Mouse (Mus musculus) midbrain, embryonic 11.5 days (tissue): ENCODE data around the gene Mb21d2. TPM values are rescaled to one million over a fixed set of nuclear protein-coding genes. Genes with fewer than 3 reads are reported as not detected.

ENCODE experiments used
- ATAC-seq: fragments of 200-750 bp; cut with Nextera tagmentation; 2 replicates; pipeline ENCODE4 v1.8.0; 2017; ENCODE audit warnings: moderate TSS enrichment, moderate library complexity; ENCODE audit not compliant: low FRiP score
- DNase-seq: peaks from one replicate; pipeline ENCODE4 v3.0.0; 2015; ENCODE audit warnings: low spot score; ENCODE audit errors: missing footprints
- H3K27ac ChIP-seq: fragments of 300-500 bp; sonication (generic); 2 replicates; pipeline ENCODE4 v1.5.1; 2014; ENCODE audit warnings: low read depth, low read length
- H3K27me3 ChIP-seq: fragments of 300-500 bp; sonication (generic); 2 replicates; pipeline ENCODE4 v1.6.1; 2014; ENCODE audit warnings: mild to moderate bottlenecking, low read length, moderate library complexity, mixed read lengths; ENCODE audit not compliant: control insufficient read depth, insufficient read depth
- H3K36me3 ChIP-seq: fragments of 300-500 bp; sonication (generic); 2 replicates; pipeline ENCODE4 v1.6.1; 2014; ENCODE audit warnings: mild to moderate bottlenecking, low read length, moderate library complexity, mixed read lengths; ENCODE audit not compliant: control insufficient read depth, insufficient read depth
- H3K4me1 ChIP-seq: fragments of 300-500 bp; sonication (generic); 2 replicates; pipeline ENCODE4 v1.6.1; 2014; ENCODE audit warnings: low read length; ENCODE audit not compliant: control insufficient read depth, insufficient read depth
- H3K4me2 ChIP-seq: fragments of 300-500 bp; sonication (generic); 2 replicates; pipeline ENCODE4 v1.6.1; 2014; ENCODE audit warnings: mild to moderate bottlenecking, moderate library complexity
- H3K4me3 ChIP-seq: fragments of 300-500 bp; sonication (generic); 2 replicates; pipeline ENCODE4 v1.5.1; 2014; ENCODE audit warnings: low read depth, low read length
- H3K9ac ChIP-seq: fragments of 300-500 bp; sonication (generic); 2 replicates; pipeline ENCODE4 v1.6.1; 2014; ENCODE audit warnings: low read length
- H3K9me3 ChIP-seq: fragments of 300-500 bp; sonication (generic); 2 replicates; pipeline ENCODE4 v1.6.1; 2016; ENCODE audit warnings: low read length; ENCODE audit not compliant: control insufficient read depth
- WGBS: fragments of 180-500 bp; shearing (Covaris S2); extraction: QIAGEN DNeasy Blood & Tissue Kit; methylation state at CpG from one replicate; pipeline ENCODE4 v1.1.7; 2014; 5-methylcytosine and 5-hydroxymethylcytosine counted together
- polyA plus RNA-seq: library from polyadenylated mRNA; unstranded; fragments of >200 nt; fragmentation: Nextera tagmentation; extraction: Ambion mirVana; gene quantifications from 2 replicates; pipeline ENCODE4 v1.2.1, GENCODE M21; 2014

Gene Mb21d2
- polyA plus RNA-seq, 1 experiment from 2014 or later, result 9.3 TPM

DNA sequence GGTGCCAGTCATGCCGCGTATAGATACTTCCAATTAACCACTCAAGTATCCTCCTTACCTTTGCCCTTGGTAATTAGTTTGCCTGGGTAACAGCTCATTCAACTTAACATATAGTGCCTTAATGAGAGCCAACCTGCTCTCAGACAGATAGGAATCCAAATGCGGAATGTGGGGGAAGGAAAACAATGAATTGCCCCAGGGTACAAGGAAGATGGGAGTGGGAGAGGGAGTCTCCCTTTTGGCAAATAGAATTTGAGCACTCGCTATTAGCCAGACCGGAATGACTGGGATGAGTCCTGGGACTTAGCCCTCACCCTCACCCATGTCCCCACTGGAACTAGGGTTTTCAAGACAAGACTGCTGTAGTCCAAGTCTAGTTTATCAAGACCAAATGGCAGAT, 953 bp upstream of the Mb21d2 start:
- ATAC-seq, result no peak
- peak overlapping the region; percentile 84 for H3K4me3 ChIP-seq
- H3K4me2 ChIP-seq, result peak overlapping the region; percentile 81
- peaks cover 10% of the 10 kb centered on the region; the same call in 1 of the 2 replicates for H3K27me3 ChIP-seq
- WGBS, result 4% methylated on average over 5 of the region's 5 CpGs
- H3K27ac ChIP-seq, result no peak overlapping the region
- H3K9ac ChIP-seq, result no peak overlapping the region; the same call in 1 of the 2 replicates
- DNase-seq, result no peak
- no peaks in the 10 kb centered on the region for H3K9me3 ChIP-seq
- peaks cover 21% of the 10 kb centered on the region for H3K4me1 ChIP-seq
- no peaks in the 10 kb centered on the region for H3K36me3 ChIP-seq

DNA sequence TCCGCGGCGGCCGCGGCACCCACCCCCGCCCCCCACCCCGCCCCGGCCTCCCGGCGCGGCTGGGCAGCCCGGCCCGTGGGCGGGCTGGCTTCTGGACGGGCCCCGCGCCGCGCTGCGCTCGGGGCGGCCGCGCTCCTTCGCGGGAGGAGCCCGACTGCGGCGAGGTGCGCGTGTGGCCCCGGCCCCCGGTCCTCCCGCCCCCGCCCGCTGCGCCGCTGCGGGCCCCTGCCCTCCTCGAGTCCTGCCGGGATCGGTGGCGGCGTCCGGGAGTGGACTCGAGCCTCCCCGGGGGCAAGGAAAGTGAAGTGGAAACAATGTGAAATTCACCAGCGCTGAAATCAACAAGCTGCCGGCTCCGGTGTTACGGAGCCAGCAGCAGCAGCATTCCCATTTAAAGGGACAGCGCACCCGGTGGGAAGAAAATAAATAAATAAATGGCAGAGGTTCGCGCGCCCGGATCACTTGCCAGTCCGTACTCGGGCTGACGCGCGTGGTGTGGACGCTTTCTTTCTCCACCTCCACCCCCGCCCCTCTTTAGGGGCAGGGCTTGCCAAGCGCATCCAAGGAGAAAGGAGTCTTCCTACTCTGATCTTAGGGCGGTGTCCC, 316 bp upstream of the Mb21d2 start:
- Histone ChIP-seq H3K27ac (peak overlapping the region; percentile 79), H3K9me3 (no peaks in the 10 kb centered on the region), H3K4me3 (peak overlapping the region; percentile 84), H3K36me3 (no peaks in the 10 kb centered on the region), H3K9ac (peak overlapping the region; percentile 91), H3K4me2 (peak overlapping the region; percentile 81), H3K27me3 (peaks cover 10% of the 10 kb centered on the region; the same call in 1 of the 2 replicates), H3K4me1 (peaks cover 21% of the 10 kb centered on the region)
- ATAC-seq (peak; percentile 67), DNase-seq (peak; percentile 94)
- under 1% methylated on average over 42 of the region's 66 CpGs for WGBS

DNA sequence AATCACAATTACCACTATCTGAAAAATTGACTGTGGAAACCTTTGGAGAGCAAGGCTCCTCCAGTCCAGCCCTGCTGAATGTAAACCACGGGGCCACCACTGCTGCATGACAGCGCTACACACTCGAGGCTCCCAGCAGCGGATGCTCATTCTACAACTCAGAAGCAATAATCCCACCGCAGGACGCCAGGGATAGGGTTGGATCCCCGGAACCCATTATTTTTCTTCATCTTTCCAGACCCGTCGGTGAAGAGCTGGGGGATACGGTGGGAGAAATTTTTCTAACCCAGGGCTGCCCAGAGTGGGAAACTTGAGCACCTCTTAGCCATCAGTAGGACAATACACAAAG, 1.0 kb downstream of the Mb21d2 start:
- H3K27ac ChIP-seq, result peak overlapping the region; percentile 79; the same call in 1 of the 2 replicates
- H3K4me3 ChIP-seq, result peak overlapping the region; percentile 84
- peak overlapping the region; percentile 91 for H3K9ac ChIP-seq
- peaks cover 25% of the 10 kb centered on the region for H3K4me1 ChIP-seq
- 0% methylated on average over 10 of the region's 10 CpGs for WGBS
- H3K4me2 ChIP-seq, result peak overlapping the region; percentile 81
- DNase-seq (no peak), ATAC-seq (peak; percentile 49)
- H3K9me3 ChIP-seq, result no peaks in the 10 kb centered on the region
- peaks cover 10% of the 10 kb centered on the region; the same call in 1 of the 2 replicates for H3K27me3 ChIP-seq
- no peaks in the 10 kb centered on the region for H3K36me3 ChIP-seq

DNA sequence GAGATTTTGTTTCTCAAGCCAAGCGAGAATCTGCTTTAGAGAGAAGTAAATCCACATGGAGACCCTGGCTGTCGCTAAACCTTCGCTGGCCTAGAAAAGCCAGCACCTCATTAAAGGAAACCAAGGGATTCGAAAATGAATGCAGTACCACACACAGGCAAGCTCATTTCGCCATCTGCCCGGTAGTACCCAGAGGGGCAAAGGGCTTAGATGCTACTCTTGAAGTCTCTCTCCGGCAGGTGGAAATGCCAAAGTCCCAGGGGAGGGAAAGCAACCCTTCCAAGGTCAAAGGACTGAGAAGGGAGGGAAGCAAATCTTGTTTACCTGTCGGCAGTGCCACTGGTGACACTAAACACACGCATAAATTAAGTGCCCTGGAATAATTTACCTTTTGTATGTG, 2.1 kb downstream of the Mb21d2 start:
- H3K4me3 ChIP-seq, result peak overlapping the region; percentile 84
- no peak overlapping the region for H3K27ac ChIP-seq
- ATAC-seq (peak; percentile 27; the same call in 1 of the 2 replicates), DNase-seq (peak; percentile 89)
- peaks cover 25% of the 10 kb centered on the region for H3K4me1 ChIP-seq
- H3K9ac ChIP-seq, result no peak overlapping the region; the same call in 1 of the 2 replicates
- WGBS, result 19% methylated on average over 9 of the region's 9 CpGs
- no peaks in the 10 kb centered on the region for H3K9me3 ChIP-seq
- no peaks in the 10 kb centered on the region for H3K36me3 ChIP-seq
- H3K27me3 ChIP-seq, result peaks cover 10% of the 10 kb centered on the region; the same call in 1 of the 2 replicates
- peak overlapping the region; percentile 81 for H3K4me2 ChIP-seq

DNA sequence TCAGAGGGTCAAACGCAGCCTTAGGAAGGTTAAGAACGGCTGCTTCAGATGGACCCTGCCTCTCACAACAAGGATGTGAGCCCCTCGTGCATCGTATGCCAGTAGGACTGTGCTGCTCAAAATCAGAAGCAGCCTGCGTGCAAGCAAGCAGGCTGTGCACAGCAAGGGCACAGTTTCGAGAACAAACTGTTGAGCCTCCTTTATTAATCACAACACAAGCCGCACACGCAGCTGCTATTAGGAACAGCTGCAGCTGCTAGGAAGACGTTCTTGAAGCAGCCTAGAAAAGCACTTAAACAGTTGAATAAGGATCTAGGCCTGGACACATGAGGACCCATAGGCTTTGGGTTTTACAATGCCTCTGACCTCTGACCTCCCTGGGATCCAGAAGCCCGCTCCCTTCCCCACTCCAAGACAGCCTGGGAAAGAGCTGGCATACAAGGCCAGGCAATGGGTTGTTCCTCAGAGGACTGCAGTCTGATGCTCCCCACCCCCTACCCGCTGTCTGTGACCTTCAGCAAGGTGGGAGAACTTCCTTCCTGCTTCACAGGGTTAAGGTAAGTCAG, 10.1 kb downstream of the Mb21d2 start:
- ATAC-seq (peak; percentile 36; the same call in 1 of the 2 replicates), DNase-seq (no peak)
- no peaks in the 10 kb centered on the region for H3K36me3 ChIP-seq
- H3K27ac ChIP-seq, result no peak overlapping the region
- no peaks in the 10 kb centered on the region for H3K9me3 ChIP-seq
- no peak overlapping the region for H3K4me2 ChIP-seq
- peaks cover 6% of the 10 kb centered on the region; the same call in 1 of the 2 replicates for H3K4me1 ChIP-seq
- H3K27me3 ChIP-seq, result no peaks in the 10 kb centered on the region
- H3K4me3 ChIP-seq, result no peak overlapping the region
- H3K9ac ChIP-seq, result no peak overlapping the region
- 57% methylated on average over 11 of the region's 11 CpGs for WGBS

DNA sequence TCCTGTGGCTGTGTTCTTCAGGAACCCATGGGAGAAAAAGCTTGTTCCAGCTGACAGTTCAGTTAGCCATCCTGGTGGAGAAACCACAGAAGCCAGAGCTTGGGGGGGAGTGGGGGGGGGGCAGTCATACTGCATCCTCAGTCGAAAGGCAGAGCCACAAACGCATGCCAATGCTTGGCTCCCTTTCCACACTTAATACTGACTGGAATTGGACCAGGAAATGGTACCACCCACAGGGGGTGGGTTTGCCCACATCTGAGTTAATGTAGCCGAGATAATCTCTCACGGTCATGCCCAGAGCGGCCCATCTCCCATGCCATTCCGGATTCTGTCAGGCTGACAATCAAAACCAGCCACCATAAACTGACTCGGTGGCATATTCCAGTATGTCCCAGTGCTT, 14.1 kb downstream of the Mb21d2 start:
- 90% methylated on average over 7 of the region's 7 CpGs for WGBS
- H3K36me3 ChIP-seq, result no peaks in the 10 kb centered on the region
- no peak for ATAC-seq
- H3K9ac ChIP-seq, result no peak overlapping the region
- peaks cover 4% of the 10 kb centered on the region; the same call in 1 of the 2 replicates for H3K4me1 ChIP-seq
- no peak overlapping the region for H3K4me3 ChIP-seq
- no peak overlapping the region for H3K27ac ChIP-seq
- no peaks in the 10 kb centered on the region for H3K9me3 ChIP-seq
- no peak for DNase-seq
- no peaks in the 10 kb centered on the region for H3K27me3 ChIP-seq
- no peak overlapping the region for H3K4me2 ChIP-seq

DNA sequence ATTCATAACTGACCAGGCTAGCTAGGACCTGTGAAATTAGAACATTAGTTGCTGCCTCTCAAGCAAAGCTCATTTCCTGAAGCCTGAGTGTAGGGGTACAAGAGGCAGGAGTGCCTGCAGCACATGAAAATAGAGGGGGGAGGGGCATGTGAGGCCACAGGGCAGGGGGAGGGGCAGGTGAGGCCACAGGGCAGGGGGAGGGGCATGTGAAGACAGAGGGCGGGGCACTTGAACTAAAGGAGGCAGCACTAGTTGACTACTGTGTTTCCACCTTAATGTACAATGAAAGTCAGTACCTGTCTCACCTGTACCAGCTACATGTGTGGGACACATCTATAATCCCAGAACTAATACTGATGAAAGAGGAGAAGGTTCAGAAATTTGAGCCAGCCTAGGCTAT, 14.8 kb downstream of the Mb21d2 start:
- H3K4me1 ChIP-seq, result peaks cover 4% of the 10 kb centered on the region; the same call in 1 of the 2 replicates
- no peak overlapping the region for H3K4me2 ChIP-seq
- WGBS, result 89% methylated on average over 1 of the region's 1 CpGs
- H3K9me3 ChIP-seq, result no peaks in the 10 kb centered on the region
- no peaks in the 10 kb centered on the region for H3K36me3 ChIP-seq
- no peak overlapping the region for H3K27ac ChIP-seq
- no peaks in the 10 kb centered on the region for H3K27me3 ChIP-seq
- no peak for DNase-seq
- no peak overlapping the region for H3K4me3 ChIP-seq
- H3K9ac ChIP-seq, result no peak overlapping the region
- no peak for ATAC-seq

DNA sequence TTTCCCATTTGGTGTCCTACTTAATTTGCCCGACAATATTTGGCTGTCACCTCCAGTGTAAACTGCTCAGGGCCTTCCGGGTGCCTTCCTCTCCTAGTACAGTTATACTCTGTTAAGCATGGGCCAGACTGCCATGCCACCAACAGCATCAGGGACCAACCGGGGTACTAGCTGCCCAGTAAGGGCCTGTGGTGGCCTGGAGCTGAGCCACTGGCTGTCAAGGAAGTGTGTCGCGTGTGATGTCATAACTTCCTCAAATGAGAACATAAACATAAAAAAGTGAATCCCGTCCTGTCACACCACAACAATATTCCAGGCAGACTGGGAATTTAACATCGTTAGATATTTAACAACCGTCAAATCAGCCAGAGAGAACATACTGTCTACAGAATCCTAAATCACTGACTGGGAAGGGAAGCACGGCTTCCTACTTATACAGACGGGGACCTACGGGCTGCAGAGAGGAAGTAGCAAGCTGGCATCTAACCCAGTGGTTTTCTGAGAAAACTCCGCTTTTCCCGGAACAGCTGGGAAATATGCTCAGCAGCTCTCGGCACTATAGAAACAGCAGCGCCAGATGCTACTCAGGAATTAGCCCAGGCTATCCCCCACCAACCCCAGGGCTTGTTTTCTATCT, 17.9 kb downstream of the Mb21d2 start:
- Histone ChIP-seq H3K27me3 (no peaks in the 10 kb centered on the region), H3K36me3 (no peaks in the 10 kb centered on the region), H3K9me3 (no peaks in the 10 kb centered on the region), H3K9ac (no peak overlapping the region), H3K4me3 (no peak overlapping the region), H3K4me1 (no peaks in the 10 kb centered on the region), H3K27ac (no peak overlapping the region), H3K4me2 (no peak overlapping the region)
- WGBS, result 93% methylated on average over 15 of the region's 15 CpGs
- ATAC-seq (no peak), DNase-seq (no peak)
